Mouse (Mus musculus): ENCODE measurements at regions not wholly inside any gene's neighbourhood (a gene's known extent, or its start where the extent isn't known, plus 50 kb on each side); places are given as distances from the start of the nearest gene placed in this dataset.

DNA sequence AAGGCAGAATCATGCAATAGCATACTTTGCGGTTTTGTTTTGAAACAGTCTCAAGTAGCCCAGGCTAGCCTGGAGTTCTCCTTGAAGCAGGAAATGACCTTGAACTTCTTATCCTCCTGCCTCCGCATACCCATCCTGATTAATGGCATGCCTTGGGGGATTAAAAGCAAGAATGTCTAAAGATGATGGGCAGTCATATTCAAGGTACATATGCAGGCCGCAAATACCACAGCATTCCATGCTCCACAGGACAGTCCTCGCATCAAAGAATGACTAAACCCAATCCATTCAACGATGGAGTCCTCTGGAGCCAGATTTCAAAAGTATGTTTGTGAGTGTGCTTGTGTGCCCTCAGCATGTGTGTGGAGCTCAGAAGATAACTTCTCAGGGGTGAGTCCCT is 69.1 kb upstream of the Tbx3 start:
- DNase-seq (ENCODE audit: low read depth, low spot score), result no peak

GRCm38 (mm10) chr5:119602001-119602400 is 68.5 kb upstream of the Tbx3 start:
- DNase-seq (ENCODE audit: low read depth, low spot score), result no peak

GRCm38 (mm10) chr5:119605444-119605843 is 65.0 kb upstream of the Tbx3 start:
- DNase-seq (ENCODE audit: low read depth, low spot score), result no peak

DNA sequence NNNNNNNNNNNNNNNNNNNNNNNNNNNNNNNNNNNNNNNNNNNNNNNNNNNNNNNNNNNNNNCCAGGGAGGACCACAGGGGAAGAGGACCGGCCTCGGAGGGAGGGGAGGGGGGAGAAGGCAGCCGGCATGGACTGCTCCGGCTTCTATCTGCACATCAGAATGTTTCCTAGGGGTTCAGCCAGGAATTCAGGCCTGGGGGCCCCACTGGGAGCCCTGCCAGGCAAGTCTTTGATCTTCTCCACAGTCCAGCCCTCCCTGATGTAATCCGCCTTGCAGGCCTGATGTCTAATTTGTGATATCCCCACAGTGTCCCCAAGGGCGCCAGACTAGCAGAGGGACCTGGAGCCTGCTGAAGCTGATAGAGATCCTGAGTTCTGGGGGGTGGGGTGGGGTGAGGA is 57.1 kb upstream of the Tbx3 start:
- no peak for DNase-seq (ENCODE audit: low read depth, low spot score)

DNA sequence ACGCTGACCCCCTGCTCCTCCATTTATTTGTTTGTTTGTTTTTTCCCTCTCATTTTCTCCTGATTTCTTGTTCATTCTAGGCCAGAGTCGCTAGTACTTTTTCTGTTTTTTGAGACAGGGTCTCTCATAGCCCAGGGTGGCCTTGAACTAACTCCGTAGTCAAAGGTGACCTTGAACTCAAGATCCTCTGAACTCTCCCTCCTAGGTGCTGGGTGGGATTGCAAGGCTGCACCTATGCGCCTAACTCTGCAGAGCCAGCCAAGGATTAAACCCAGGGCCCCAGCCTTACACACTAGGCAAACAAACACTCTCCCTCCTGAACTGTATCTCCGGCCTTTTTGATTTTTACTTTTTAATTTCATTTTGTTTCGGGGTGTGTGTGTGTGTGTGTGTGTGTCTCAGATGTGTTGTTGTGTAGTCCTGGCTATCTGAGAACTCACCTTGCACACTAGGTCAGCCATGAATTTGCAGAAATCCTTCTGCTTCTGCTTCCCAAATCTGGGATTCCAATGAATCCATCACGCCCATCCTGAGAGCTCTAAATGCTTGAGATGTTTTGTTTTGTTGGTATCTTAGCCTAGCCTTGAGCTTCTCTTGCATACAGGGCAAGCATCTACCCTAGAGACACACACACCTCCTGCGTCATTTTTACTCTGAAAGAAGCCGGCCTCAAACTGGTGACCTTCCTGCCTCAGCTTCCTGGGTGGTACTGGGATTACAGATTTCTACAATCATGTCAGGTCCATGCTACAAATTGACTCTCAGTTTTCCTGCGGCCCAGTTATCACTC is 56.3 kb upstream of the Tbx3 start:
- no peak for DNase-seq (ENCODE audit: low read depth, low spot score)

GRCm38 (mm10) chr5:119615681-119616080 is 54.8 kb upstream of the Tbx3 start:
- no peak for DNase-seq (ENCODE audit: low read depth, low spot score)

DNA sequence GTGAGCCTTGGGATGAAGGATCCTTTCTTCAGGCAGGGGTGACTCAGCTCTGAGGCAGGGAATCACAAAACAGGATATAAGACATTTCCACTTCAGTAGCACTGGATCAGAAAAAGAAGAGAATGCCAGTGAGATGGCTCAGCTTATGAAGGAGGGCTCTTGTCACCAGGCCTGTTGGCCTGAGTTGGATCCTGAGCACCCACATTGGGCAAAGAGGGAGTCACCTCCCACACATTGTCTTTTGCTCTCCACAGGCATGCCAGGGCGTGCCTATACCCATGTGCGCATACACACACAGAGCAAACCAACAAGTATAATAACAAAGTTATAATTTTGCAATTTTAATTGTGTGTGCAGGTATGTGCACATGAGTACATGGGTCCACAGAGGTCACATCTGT is 52.6 kb upstream of the Tbx3 start:
- DNase-seq (ENCODE audit: low read depth, low spot score), result no peak

DNA sequence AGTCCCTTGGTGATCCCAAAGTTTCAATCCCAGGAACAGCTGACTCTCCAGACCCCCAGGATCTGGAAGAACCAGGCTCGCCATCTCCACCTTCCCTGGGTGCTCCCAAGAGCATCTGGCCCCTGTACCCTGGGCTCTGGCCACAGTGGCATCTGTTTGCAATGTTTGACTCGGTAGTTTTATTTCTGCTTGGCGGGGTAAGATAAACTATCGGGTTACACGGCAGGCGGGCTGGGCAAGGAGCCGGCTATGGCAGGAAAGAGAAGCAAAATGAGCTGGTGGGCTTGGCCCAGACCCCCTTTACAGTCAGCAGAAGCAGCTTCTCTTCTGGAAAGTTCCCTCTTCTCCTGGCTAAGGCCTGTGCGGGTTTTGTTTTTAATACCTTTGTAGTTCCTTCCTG is 50.6 kb upstream of the Tbx3 start:
- DNase-seq (ENCODE audit: low read depth, low spot score), result no peak

Data from skeletal muscle tissue, adult 2 months (tissue).